Mouse (Mus musculus) monocyte, adult 2 months (primary cell): Measurements from ENCODE around the gene Rcan2.
A peak's percentile ranks its signal among the peaks of the same experiment; 100 is the strongest.

Experiments
- DNase-seq, 2 experiments: peaks; one replicate each; pipeline ENCODE4 v3.0.0; 2022; ENCODE audit warnings: low spot score in 2 of 2, low read depth in 1 of 2

Rcan2 gene

DNA sequence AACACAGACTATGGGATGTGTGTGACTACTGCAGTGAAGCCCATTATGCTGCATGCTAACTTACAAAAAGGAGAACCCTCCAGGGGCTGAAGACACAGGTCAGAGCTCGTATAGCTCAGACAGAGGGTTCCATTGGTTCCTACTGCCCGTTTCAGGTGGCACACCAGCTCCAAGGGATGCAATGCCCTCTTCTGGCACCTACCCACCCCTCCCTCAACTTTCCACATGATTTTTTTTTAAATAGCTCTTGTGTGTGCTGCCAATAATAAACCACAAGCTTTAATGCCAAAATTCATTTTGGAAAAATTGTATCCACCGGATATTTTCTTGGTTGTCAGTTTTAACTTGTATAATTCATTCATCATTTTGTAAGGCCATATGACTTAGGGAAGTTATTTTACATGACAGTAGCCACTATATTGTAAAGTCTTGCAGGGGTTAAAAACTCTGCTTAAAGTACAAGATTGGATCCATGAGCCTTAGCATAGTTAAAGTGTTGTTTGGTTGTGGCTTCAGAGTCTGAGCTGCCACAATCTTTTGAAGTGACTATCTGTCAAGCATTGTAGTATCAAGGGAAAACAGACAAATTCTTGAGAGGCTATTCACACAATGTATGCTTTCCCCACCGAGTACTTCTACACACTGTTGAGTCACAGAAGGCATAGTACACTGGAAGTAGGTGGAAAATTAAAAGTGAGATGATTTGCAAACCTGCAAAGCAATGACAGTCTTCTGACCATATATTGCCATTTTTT, 212.8 kb downstream of the Rcan2 start:
- DNase-seq, result no peak

- no peak for DNase-seq
Measured at GRCm38 (mm10) chr17:44016314-44016713, 215.2 kb downstream of the Rcan2 start.

DNA sequence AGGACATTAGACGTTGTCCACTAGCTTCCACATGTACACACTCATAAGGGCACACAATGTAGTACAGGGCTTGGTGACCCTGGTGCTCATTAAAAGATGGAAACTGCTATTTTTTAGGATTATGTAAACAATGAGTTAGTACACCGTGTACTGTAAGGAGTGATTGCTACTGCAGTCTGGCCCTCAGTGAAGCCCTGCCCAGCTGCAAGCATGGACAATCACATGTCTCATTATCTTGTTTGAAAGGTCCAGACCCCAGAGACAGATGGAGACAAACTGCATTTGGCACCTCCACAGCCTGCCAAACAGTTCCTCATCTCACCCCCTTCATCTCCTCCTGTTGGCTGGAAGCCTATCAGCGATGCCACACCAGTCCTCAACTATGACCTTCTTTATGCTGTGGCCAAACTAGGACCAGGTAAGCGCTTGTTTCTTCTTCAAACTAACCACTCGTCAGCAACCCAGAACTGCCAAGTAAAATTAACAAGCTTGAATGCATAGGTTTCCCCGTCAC, 219.6 kb downstream of the Rcan2 start:
- DNase-seq, result no peak

- no peak for DNase-seq
Measured at GRCm38 (mm10) chr17:44023842-44024241, 222.7 kb downstream of the Rcan2 start.

DNA sequence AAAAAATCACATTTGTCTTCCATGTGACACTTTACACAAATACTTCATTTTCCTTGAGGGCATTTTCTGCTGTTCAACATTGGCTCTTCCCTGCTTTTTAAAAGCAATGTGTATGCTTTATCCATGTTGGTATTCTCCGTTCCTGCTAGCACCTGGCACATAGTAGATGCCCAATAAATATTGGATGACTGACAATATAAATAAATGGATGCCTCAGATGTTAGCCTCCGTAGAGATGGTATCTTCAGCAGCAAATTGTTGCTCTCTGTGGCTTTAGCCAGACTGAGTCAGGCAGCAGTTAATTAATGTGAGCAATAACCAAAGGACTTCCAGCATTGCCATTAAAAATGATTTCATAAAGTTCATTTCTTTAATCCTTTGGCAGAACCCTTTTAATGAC, 223.9 kb downstream of the Rcan2 start:
- no peak for DNase-seq

GRCm38 (mm10) chr17:44025935-44026334, 224.8 kb downstream of the Rcan2 start:
- no peak for DNase-seq

- no peak for DNase-seq
Measured at GRCm38 (mm10) chr17:44026378-44026777, 225.2 kb downstream of the Rcan2 start.

- no peak for DNase-seq
Measured at GRCm38 (mm10) chr17:44026786-44027185, 225.6 kb downstream of the Rcan2 start.

DNA sequence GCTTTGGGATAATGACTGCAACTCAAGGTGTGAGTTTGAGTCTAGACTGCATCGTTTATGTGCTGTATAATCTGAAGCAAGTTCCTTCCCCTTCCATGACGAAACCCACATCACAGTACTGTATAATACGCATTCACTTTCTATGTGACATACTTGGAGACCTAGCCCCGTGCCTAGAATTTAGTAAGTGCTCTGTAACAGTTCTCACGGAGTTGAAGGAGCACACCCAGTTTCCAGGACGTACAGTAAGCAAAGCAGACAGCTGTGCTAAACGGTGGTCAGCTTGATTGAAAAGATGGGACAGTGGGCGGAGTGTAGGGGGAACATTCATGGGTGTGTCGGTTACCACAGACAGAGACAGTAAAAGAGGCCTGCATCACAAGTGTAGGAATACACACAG, 226.2 kb downstream of the Rcan2 start:
- no peak for DNase-seq

GRCm38 (mm10) chr17:44029616-44030015, 228.5 kb downstream of the Rcan2 start:
- peak in 1 of 2 experiments; percentile 9 for DNase-seq

DNA sequence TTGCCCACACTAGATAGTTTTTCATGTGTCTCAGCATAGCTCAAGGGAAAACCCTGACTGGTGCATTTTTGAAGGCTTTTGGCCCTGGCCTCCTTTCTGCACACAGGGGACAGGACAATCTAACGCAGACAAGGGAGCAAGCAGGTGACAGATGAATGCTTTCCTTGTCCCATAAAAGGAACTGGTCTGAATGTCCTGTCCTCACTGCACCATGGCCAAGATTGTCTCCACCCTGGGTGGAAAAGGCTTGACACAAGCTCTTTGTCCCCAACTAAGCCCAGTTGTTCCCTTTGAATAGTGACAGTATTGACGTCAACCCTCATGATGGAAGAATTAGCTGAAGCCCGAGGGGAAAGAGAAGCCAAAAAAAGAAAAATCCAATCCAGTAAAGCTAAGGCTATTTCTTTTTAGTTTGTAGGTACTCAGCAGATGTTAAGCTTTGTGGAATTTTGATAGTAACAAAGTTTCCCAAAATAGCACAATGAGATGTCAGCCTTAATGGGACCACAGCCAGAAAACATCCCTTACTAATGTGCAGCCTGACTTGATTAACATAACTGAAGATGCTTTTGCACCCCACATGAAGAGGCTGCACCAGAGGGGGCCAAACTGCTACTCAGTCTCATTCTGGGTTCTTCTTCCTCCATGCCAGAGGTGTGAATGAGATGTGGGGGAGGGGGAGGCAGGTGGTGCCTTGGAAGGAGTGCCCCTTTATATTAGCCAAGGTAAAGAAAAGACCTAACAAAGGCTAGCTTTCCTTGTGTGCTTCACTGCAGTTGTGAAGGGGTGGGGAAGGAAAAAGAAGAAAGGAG, 229.8 kb downstream of the Rcan2 start:
- DNase-seq, result no peak

DNA sequence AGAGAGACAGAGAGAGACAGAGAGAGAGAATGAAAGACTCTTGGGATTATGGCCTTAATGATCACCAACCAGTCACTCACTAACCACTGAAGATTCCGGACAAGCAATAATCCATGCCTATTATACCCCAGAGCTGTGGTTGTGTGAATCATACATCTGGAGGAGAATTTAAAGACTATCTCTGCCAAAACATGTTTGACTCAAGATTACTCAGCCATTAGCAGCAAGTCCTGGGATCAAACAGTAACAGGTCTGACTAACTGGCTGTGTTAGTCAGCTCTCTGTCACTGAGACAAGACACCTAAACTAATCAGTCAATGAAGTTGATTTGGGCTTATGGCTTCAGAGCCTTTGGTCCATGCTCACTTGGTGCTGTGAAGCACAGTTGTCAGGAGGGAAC, 233.9 kb downstream of the Rcan2 start:
- no peak for DNase-seq

DNA sequence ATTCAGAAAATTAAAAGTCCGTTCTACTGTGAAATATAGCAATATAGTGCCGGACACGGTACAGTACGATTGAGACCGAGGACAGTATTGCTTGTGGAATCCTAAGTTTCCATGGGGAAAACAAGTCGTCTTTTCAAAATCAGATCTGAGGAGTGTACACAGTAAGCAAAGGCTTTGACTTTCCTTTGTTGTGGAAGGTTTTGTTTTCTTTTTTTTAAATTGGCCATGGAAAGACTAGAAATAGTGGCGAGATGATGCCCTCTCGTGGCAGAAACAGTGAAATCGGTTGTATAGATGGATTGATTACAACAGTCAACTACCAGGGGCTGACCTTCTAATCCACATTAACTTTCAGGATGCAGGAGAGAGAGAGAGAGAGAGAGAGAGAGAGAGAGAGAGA, 237.5 kb downstream of the Rcan2 start:
- DNase-seq, result no peak

GRCm38 (mm10) chr17:44040449-44040848, 239.3 kb downstream of the Rcan2 start:
- no peak for DNase-seq

DNA sequence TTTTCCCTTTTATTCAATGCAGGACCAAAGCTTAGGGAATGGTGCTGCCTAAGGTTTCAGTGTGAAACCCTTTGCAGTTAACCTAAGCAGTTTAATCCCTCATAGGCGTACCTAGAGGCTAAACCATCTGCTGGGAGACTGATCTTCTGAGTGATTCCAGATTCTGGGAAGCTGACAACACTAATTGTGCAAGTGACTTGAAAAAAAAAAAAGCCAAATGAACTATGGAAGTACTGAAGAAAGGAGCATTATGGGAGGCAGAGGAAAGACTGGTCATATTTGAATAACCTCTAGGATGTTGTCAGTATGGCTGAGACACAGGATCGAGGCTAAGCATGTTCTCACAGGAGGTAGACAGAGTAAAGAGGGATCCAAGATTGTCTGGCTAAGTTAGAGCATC, 241.2 kb downstream of the Rcan2 start:
- no peak for DNase-seq

DNA sequence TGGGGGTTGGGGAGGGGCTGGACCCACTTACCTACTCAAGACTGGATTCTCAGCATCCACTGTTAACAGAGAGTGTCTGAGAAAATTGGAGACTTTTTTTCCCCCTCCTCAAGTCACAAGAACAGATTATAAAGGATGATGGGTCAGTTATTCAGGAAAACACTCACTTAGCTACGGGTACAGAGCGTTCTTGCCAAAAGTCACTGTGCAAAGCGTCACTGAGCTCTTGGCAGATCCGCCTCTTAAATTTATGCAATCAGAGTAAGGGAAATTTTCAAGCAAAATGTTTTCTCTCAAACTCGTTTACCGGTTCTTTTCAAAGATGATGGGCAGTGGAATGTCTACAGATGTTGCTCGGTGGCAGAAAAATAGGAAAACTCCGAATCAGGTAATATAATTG, 241.7 kb downstream of the Rcan2 start:
- no peak for DNase-seq

DNA sequence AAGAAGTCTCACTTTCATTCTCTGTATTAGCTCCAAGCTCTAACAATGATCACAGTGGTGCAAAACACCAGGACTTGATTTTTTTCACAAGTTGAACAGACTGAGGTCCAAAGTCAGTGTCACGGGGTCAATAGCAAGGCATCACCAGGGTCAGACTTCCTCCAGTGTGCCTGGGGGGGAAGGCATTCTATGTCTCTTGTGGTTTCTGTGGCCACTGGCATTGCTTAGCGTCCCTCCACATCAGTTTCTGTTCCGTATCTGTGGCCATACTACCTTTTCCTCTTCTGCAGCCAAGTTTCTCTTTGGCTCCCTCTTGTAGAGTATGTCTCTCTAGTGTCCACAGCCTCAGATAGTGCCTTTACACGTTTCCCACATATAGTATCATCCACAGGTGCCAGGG, 252.3 kb downstream of the Rcan2 start:
- peak; percentile 60 to 69 for DNase-seq

GRCm38 (mm10) chr17:44057123-44057522, 256.0 kb downstream of the Rcan2 start:
- no peak for DNase-seq

DNA sequence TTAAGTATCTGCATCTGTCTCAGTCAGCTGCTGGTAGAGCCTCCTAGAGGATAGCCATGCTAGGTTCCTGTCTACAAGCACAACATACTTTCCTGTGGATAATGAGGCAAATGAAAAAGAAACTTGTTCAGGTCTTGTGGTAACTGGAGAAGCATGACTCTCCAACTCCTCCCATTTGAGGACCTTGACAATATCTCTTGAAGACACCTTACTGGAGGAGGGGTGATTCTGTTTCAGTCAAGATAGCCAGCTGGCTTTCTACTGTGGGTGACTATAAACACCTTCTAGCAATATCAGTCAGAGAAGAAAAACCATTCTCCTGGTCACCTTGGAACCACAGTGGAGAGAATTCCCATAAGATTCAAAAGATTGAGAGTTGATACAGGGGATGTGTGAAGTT, 257.0 kb downstream of the Rcan2 start:
- no peak for DNase-seq

- no peak for DNase-seq
Measured at GRCm38 (mm10) chr17:44060781-44061180, 259.6 kb downstream of the Rcan2 start.

GRCm38 (mm10) chr17:44061289-44061890, 260.2 kb downstream of the Rcan2 start:
- DNase-seq, result no peak

- DNase-seq, result no peak
Measured at GRCm38 (mm10) chr17:44068876-44069275, 267.7 kb downstream of the Rcan2 start.
